Mouse (Mus musculus) CH12.LX (cell line): Measurements from ENCODE around the gene Reck. TPM values are rescaled to one million over a fixed set of nuclear protein-coding genes. Genes with fewer than 3 reads are reported as not detected.
A peak's percentile ranks its signal among the peaks of the same experiment; 100 is the strongest.

Experiments used
- DNase-seq: peaks from one replicate; pipeline ENCODE4 v3.0.0-alpha.2; 2013; ENCODE audit errors: extremely low read depth
- H3K27ac ChIP-seq: 2 replicates; pipeline ENCODE4 v1.5.1; 2012; ENCODE audit warnings: low read depth, mild to moderate bottlenecking, control low read depth, moderate library complexity; ENCODE audit not compliant: insufficient read depth
- H3K27me3 ChIP-seq: replicated peaks from 2 replicates; pipeline ENCODE3; 2012; ENCODE audit warnings: inconsistent platforms
- H3K36me3 ChIP-seq, 2 experiments: replicated peaks in 1 of 2; 2 replicates each; pipeline versions ENCODE3 to v1.6.1; 2012; ENCODE audit warnings: inconsistent platforms in 1 of 2, low read length in 1 of 2, mild to moderate bottlenecking in 1 of 2, mixed read lengths in 1 of 2, moderate library complexity in 1 of 2; ENCODE audit not compliant: control insufficient read depth in 1 of 2, insufficient read depth in 1 of 2
- H3K4me1 ChIP-seq, 2 experiments: 2 replicates each; pipeline ENCODE4 v1.6.1; 2012; ENCODE audit warnings: inconsistent platforms in 1 of 2, moderate library complexity in 1 of 2; ENCODE audit not compliant: insufficient read depth in 2 of 2, control insufficient read depth in 1 of 2
- H3K4me2 ChIP-seq: 2 replicates; pipeline ENCODE4 v1.6.1; 2012; ENCODE audit warnings: low read depth, mild to moderate bottlenecking, control low read depth; ENCODE audit not compliant: poor library complexity, insufficient read depth, severe bottlenecking
- H3K4me3 ChIP-seq, 3 experiments: fragments of 150-350 bp in 1 of 3; sonication (generic) in 1 of 3; replicated peaks in 1 of 3; 2 replicates each; pipeline versions ENCODE3 to v1.5.1; 2011 to 2012; ENCODE audit warnings: low read depth in 2 of 3, low read length in 2 of 3, mild to moderate bottlenecking in 2 of 3, moderate library complexity in 2 of 3, control low read depth in 1 of 3, improper control_type of control experiment in 1 of 3, inconsistent platforms in 1 of 3, mixed read lengths in 1 of 3; ENCODE audit not compliant: poor library complexity in 1 of 3
- H3K79me2 ChIP-seq: replicated peaks from 2 replicates; pipeline ENCODE4 v1.6.1; 2012; ENCODE audit warnings: mild to moderate bottlenecking, moderate library complexity; ENCODE audit not compliant: control insufficient read depth, poor library complexity, insufficient read depth, severe bottlenecking; ENCODE audit errors: extremely low read depth
- H3K9ac ChIP-seq: 2 replicates; pipeline ENCODE4 v1.6.1; 2012; ENCODE audit warnings: low read depth, mild to moderate bottlenecking, control low read depth, moderate library complexity; ENCODE audit not compliant: insufficient read depth
- H3K9me3 ChIP-seq: replicated peaks from 2 replicates; pipeline ENCODE3; 2012; ENCODE audit warnings: low read length, inconsistent platforms, mixed read lengths
- BHLHE40 ChIP-seq: IDR thresholded peaks from 2 replicates; pipeline ENCODE4 v1.6.1; 2011; ENCODE audit warnings: mild to moderate bottlenecking, low read depth, low read length, improper control_type of control experiment
- CHD1 ChIP-seq: IDR thresholded peaks from 2 replicates; pipeline ENCODE4 v1.6.1; 2012; ENCODE audit warnings: low read depth, low read length, improper control_type of control experiment, inconsistent platforms
- CHD2 ChIP-seq: IDR thresholded peaks from 2 replicates; pipeline ENCODE4 v1.6.1; 2011; ENCODE audit warnings: low read length, improper control_type of control experiment
- CTCF ChIP-seq, 2 experiments: IDR thresholded peaks in 1 of 2; conservative IDR thresholded peaks in 1 of 2; 2 replicates each; pipeline ENCODE4 v1.5.1; 2011 to 2012; ENCODE audit warnings: low read depth in 2 of 2, low read length in 2 of 2, improper control_type of control experiment in 1 of 2, inconsistent platforms in 1 of 2, mild to moderate bottlenecking in 1 of 2, moderate library complexity in 1 of 2
- E2F4 ChIP-seq: IDR thresholded peaks from 2 replicates; pipeline ENCODE4 v1.6.1; 2011; ENCODE audit warnings: low read depth, low read length, improper control_type of control experiment; ENCODE audit not compliant: insufficient replicate concordance
- ELF1 ChIP-seq: IDR thresholded peaks from 2 replicates; pipeline ENCODE4 v1.6.1; 2014; ENCODE audit warnings: low read depth, mild to moderate bottlenecking, inconsistent platforms, low read length, improper control_type of control experiment
- EP300 ChIP-seq: IDR thresholded peaks from 2 replicates; pipeline ENCODE4 v1.6.1; 2011; ENCODE audit warnings: low read length, improper control_type of control experiment
- ETS1 ChIP-seq: conservative IDR thresholded peaks from 2 replicates; pipeline ENCODE4 v1.6.1; 2012; ENCODE audit warnings: low read depth, mild to moderate bottlenecking, inconsistent platforms, low read length, improper control_type of control experiment, moderate library complexity
- GABPA ChIP-seq: IDR thresholded peaks from 2 replicates; pipeline ENCODE4 v1.6.1; 2012; ENCODE audit warnings: low read depth, low read length, improper control_type of control experiment, inconsistent platforms; ENCODE audit not compliant: insufficient replicate concordance
- HCFC1 ChIP-seq: IDR thresholded peaks from 2 replicates; pipeline ENCODE4 v1.6.1; 2012; ENCODE audit warnings: low read depth, mild to moderate bottlenecking, inconsistent platforms, low read length, improper control_type of control experiment
- IRF4 ChIP-seq: IDR thresholded peaks from 2 replicates; pipeline ENCODE4 v1.6.1; 2014; ENCODE audit warnings: low read depth, mild to moderate bottlenecking, inconsistent platforms, low read length, improper control_type of control experiment
- JUN ChIP-seq: IDR thresholded peaks from 2 replicates; pipeline ENCODE4 v1.6.1; 2011; ENCODE audit warnings: low read depth, mild to moderate bottlenecking, low read length, improper control_type of control experiment, moderate library complexity; ENCODE audit not compliant: insufficient read depth
- JUND ChIP-seq: conservative IDR thresholded peaks from 2 replicates; pipeline ENCODE4 v1.6.1; 2011; ENCODE audit warnings: low read depth, low read length, improper control_type of control experiment
- KAT2A ChIP-seq: IDR thresholded peaks from 2 replicates; pipeline ENCODE4 v1.6.1; 2012; ENCODE audit warnings: low read length, improper control_type of control experiment, inconsistent platforms; ENCODE audit not compliant: insufficient replicate concordance
- MAFK ChIP-seq: IDR thresholded peaks from 2 replicates; pipeline ENCODE4 v1.6.1; 2011; ENCODE audit warnings: low read length, improper control_type of control experiment; ENCODE audit not compliant: insufficient replicate concordance
- MAX ChIP-seq: IDR thresholded peaks from 2 replicates; pipeline ENCODE4 v1.6.1; 2011; ENCODE audit warnings: low read length, improper control_type of control experiment
- MAZ ChIP-seq: IDR thresholded peaks from 2 replicates; pipeline ENCODE4 v1.6.1; 2012; ENCODE audit warnings: low read depth, mild to moderate bottlenecking, inconsistent platforms, low read length, improper control_type of control experiment, moderate library complexity
- MEF2A ChIP-seq: IDR thresholded peaks from 2 replicates; pipeline ENCODE4 v1.6.1; 2014; ENCODE audit warnings: low read depth, mild to moderate bottlenecking, inconsistent platforms, low read length, improper control_type of control experiment, borderline replicate concordance
- MXI1 ChIP-seq: IDR thresholded peaks from 2 replicates; pipeline ENCODE4 v1.6.1; 2011; ENCODE audit warnings: mild to moderate bottlenecking, low read depth, low read length, improper control_type of control experiment
- MYC ChIP-seq: IDR thresholded peaks from 2 replicates; pipeline ENCODE4 v1.6.1; 2011; ENCODE audit warnings: low read depth, mild to moderate bottlenecking, improper control_type of control experiment, low read length
- NELFE ChIP-seq: IDR thresholded peaks from 2 replicates; pipeline ENCODE4 v1.6.1; 2011; ENCODE audit warnings: low read depth, low read length, improper control_type of control experiment
- NRF1 ChIP-seq: IDR thresholded peaks from 2 replicates; pipeline ENCODE4 v1.6.1; 2014; ENCODE audit warnings: low read depth, mild to moderate bottlenecking, inconsistent platforms, low read length, improper control_type of control experiment, moderate library complexity
- PAX5 ChIP-seq: IDR thresholded peaks from 2 replicates; pipeline ENCODE4 v1.6.1; 2012; ENCODE audit warnings: low read length, inconsistent platforms, mixed read lengths
- POLR2A ChIP-seq: IDR thresholded peaks from 2 replicates; pipeline ENCODE4 v1.6.1; 2011; ENCODE audit warnings: low read depth, mild to moderate bottlenecking, improper control_type of control experiment, low read length
- POLR2AphosphoS2 ChIP-seq: IDR thresholded peaks from 2 replicates; pipeline ENCODE4 v1.6.1; 2011; ENCODE audit warnings: low read depth, low read length, improper control_type of control experiment
- RAD21 ChIP-seq: IDR thresholded peaks from 2 replicates; pipeline ENCODE4 v1.6.1; 2011; ENCODE audit warnings: low read depth, mild to moderate bottlenecking, low read length, improper control_type of control experiment, moderate library complexity
- RCOR1 ChIP-seq: conservative IDR thresholded peaks from 2 replicates; pipeline ENCODE4 v1.6.1; 2012; ENCODE audit warnings: low read depth, mild to moderate bottlenecking, inconsistent platforms, low read length, improper control_type of control experiment
- SIN3A ChIP-seq: IDR thresholded peaks from 2 replicates; pipeline ENCODE4 v1.6.1; 2012; ENCODE audit warnings: low read length, improper control_type of control experiment, inconsistent platforms
- SMC3 ChIP-seq: IDR thresholded peaks from 2 replicates; pipeline ENCODE4 v1.6.1; 2011; ENCODE audit warnings: low read depth, low read length, improper control_type of control experiment
- TBP ChIP-seq: conservative IDR thresholded peaks from 2 replicates; pipeline ENCODE4 v1.6.1; 2011; ENCODE audit warnings: low read depth, low read length, improper control_type of control experiment
- TCF12 ChIP-seq: IDR thresholded peaks from 2 replicates; pipeline ENCODE4 v1.6.1; 2014; ENCODE audit warnings: low read depth, mild to moderate bottlenecking, inconsistent platforms, low read length, improper control_type of control experiment
- UBTF ChIP-seq: IDR thresholded peaks from 2 replicates; pipeline ENCODE4 v1.6.1; 2012; ENCODE audit warnings: low read depth, mild to moderate bottlenecking, inconsistent platforms, low read length, improper control_type of control experiment, moderate library complexity
- USF1 ChIP-seq: IDR thresholded peaks from 2 replicates; pipeline ENCODE4 v1.6.1; 2014; ENCODE audit warnings: low read depth, mild to moderate bottlenecking, inconsistent platforms, low read length, improper control_type of control experiment
- USF2 ChIP-seq: conservative IDR thresholded peaks from 2 replicates; pipeline ENCODE4 v1.6.1; 2011; ENCODE audit warnings: low read depth, low read length, improper control_type of control experiment
- ZC3H11A ChIP-seq: IDR thresholded peaks from 2 replicates; pipeline ENCODE4 v1.6.1; 2012; ENCODE audit warnings: low read depth, mild to moderate bottlenecking, inconsistent platforms, low read length, improper control_type of control experiment
- ZKSCAN1 ChIP-seq: IDR thresholded peaks from 2 replicates; pipeline ENCODE4 v1.6.1; 2012; ENCODE audit warnings: low read depth, inconsistent platforms, low read length, improper control_type of control experiment, borderline replicate concordance
- ZMIZ1 ChIP-seq: IDR thresholded peaks from 2 replicates; pipeline ENCODE4 v1.6.1; 2012; ENCODE audit warnings: low read depth, mild to moderate bottlenecking, inconsistent platforms, low read length, improper control_type of control experiment
- ZNF384 ChIP-seq: IDR thresholded peaks from 2 replicates; pipeline ENCODE4 v1.6.1; 2012; ENCODE audit warnings: low read depth, low read length, improper control_type of control experiment, inconsistent platforms
- dilution Hi-C: fragments of 300-500 bp; cut with MboI; formaldehyde crosslinking; loops from 2 replicates; pipeline ENCODE4 v1.14.3; 2020; ENCODE audit warnings: low sequenced_read_pairs; ENCODE audit not compliant: extremely low pct_unique_long_range_greater_than_20kb, extremely low pct_ligation_motif_present
- in situ Hi-C: fragments of 300-500 bp; cut with MboI; formaldehyde crosslinking; loops from 3 replicates; pipeline ENCODE4 v1.14.3; 2019; ENCODE audit warnings: low sequenced_read_pairs, low pct_ligation_motif_present, low pct_unique_long_range_greater_than_20kb, mixed read lengths
- polyA plus RNA-seq: library from polyadenylated mRNA; unstranded; fragments of >175 nt; gene quantifications from 2 replicates; pipeline ENCODE4 v1.2.1, GENCODE M21; 2012; ENCODE audit warnings: low read depth; ENCODE audit not compliant: insufficient read length
- total RNA-seq, 2 experiments: library from RNA; depleted of rRNA; stranded (reverse); fragments of 300-350 nt in 1 of 2; fragments of >200 nt in 1 of 2; gene quantifications; 2 replicates each; pipeline ENCODE4 v1.2.3; 2012 to 2014

Gene Reck
- total and polyA plus RNA-seq, 3 experiments: 0.44 to 1.8 (median 0.68) TPM

- H3K9me3 ChIP-seq: no peaks in the 10 kb centered on the region
- H3K9ac ChIP-seq: peak within 1 kb of the TSS; percentile 72
- peaks cover 0 to 16% of the 10 kb centered on the region in 2 experiments for H3K36me3 ChIP-seq
- TF ChIP-seq MAFK (no peak), GABPA (no peak), KAT2A (no peak), ETS1 (peak; percentile 73; the same call in 1 of the 2 replicates), JUND (no peak), MAX (no peak), MYC (no peak), RCOR1 (no peak), CHD1 (no peak), POLR2A (peak; percentile 62), CHD2 (peak; percentile 33), ZMIZ1 (no peak), RAD21 (peak; percentile 62), ZC3H11A (no peak), MAZ (no peak), USF2 (no peak), TBP (no peak; the same call in 1 of the 2 replicates), PAX5 (no peak), BHLHE40 (peak; percentile 77), NRF1 (peak; percentile 71), POLR2AphosphoS2 (no peak), CTCF (conservative IDR thresholded peaks at IDR 0.05 in 1 of 2, IDR thresholded peaks at IDR 0.05 in 1 of 2; ENCODE audit: low read depth in 2 of 2, low read length in 2 of 2) (peak; percentile 70 to 86), UBTF (no peak), IRF4 (peak; percentile 39; the same call in 1 of the 2 replicates), HCFC1 (no peak; the same call in 1 of the 2 replicates), ELF1 (peak; percentile 18; the same call in 1 of the 2 replicates), NELFE (no peak; the same call in 1 of the 2 replicates), JUN (no peak), EP300 (no peak; the same call in 1 of the 2 replicates), SMC3 (peak; percentile 73), MEF2A (no peak), SIN3A (no peak), E2F4 (no peak), TCF12 (peak; percentile 69), MXI1 (peak; percentile 79; the same call in 1 of the 2 replicates), ZNF384 (no peak), USF1 (no peak), ZKSCAN1 (no peak)
- peak; percentile 95 for DNase-seq
- H3K4me2 ChIP-seq: peak within 1 kb of the TSS; percentile 100
- H3K27ac ChIP-seq: peak within 1 kb of the TSS; percentile 95
- H3K27me3 ChIP-seq: no peaks in the 10 kb centered on the region
- in situ Hi-C loops (loop anchor here (5.0 kb wide), 1 partner anchor 35 kb away; no protein-coding TSS in a partner anchor), dilution Hi-C loops (no loop called here)
- peak within 1 kb of the TSS; percentile 69 to 91 (median 77) for H3K4me3 ChIP-seq
- H3K79me2 ChIP-seq: peaks cover 16% of the 10 kb centered on the region
- peaks cover 2 to 37% of the 10 kb centered on the region in 2 experiments; a peak in 3 of 4 replicates for H3K4me1 ChIP-seq
Measured at GRCm38 (mm10) chr4:43957292-43957845, 82.0 kb downstream of the Reck start, which contains the start of gene Glipr2. Glipr2 (plus strand) TSS chr4:43957401.
